In the genomic region with DNA sequence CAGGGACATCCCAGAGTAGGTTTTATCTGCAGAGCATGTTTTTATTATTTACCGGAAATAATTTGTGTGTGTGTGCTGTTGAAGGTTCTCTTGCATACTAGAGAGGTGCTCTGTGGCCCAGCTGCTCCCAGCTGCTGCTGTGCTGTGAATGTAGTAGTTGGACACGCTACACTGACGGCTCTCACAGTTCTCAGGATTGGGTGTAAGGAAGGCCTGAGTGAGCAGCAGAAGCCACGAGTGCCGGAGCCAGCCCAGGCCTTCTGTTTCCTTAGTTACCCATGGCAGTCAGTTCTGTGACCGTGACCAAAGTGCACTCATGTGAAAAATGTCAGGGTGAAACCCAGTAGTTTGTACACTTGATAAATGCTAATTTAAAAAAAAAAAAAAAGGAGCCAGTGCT, we compare ENCODE assay signal across 10 mouse cellular contexts. TPM values are rescaled to one million over a fixed set of nuclear protein-coding genes. Genes with fewer than 3 reads are reported as not detected.
DNase-seq lines count a peak whose midpoint lies in the region; ATAC-seq and TF ChIP-seq lines count a peak whose summit lies in the region.
"Had no signal": no experiment of that assay in that cellular context is flagged by ENCODE, and none has a peak within 500 bp of the region (broad histone marks: within the 10 kb centered on the region; RNA-seq: fewer than 3 reads in every experiment).

No protein-coding gene starts in this region.

- H3K4me3 ChIP-seq in heart, adult 2 months, result no peak overlapping the region
- no peak overlapping the region for H3K4me3 ChIP-seq in heart, embryonic 12.5 days
- H3K4me3 ChIP-seq in G1E (ENCODE audit: low read depth, low read length), result no peak overlapping the region
- H3K4me3 ChIP-seq in kidney, embryonic 16.5 days (ENCODE audit: low read length), result no peak overlapping the region
- H3K4me3 ChIP-seq in forebrain, embryonic 14.5 days (ENCODE audit: low read depth, low read length), result no peak overlapping the region

- 72% methylated on average over 6 of the region's 6 CpGs for WGBS in heart, adult 2 months
- WGBS in heart, embryonic 12.5 days, result 82% methylated on average over 6 of the region's 6 CpGs
- WGBS in kidney, embryonic 16.5 days, result 47% methylated on average over 6 of the region's 6 CpGs
- 79% methylated on average over 6 of the region's 6 CpGs for WGBS in forebrain, embryonic 14.5 days

- H3K27me3 ChIP-seq in heart, adult 2 months (ENCODE audit: control insufficient read depth, insufficient read depth, low read length), result no peaks in the 10 kb centered on the region
- H3K27me3 ChIP-seq in heart, embryonic 12.5 days (replicated peaks), result no peaks in the 10 kb centered on the region
- no peaks in the 10 kb centered on the region for H3K27me3 ChIP-seq in G1E (ENCODE audit: insufficient read depth, low read length)
- no peaks in the 10 kb centered on the region for H3K27me3 ChIP-seq in kidney, embryonic 16.5 days (ENCODE audit: insufficient read depth, low read length)
- no peaks in the 10 kb centered on the region for H3K27me3 ChIP-seq in forebrain, embryonic 14.5 days (replicated peaks; ENCODE audit: control insufficient read depth, insufficient read depth, low read length)

- TF ChIP-seq EP300 in heart, adult 2 months (IDR thresholded peaks at IDR 0.05; ENCODE audit: insufficient read depth, low read depth, low read length), result 0 out of 2 replicates have a peak, but pooled peaks have one; percentile 36

- no peak for TF ChIP-seq POLR2A in heart, adult 2 months (IDR thresholded peaks at IDR 0.05; ENCODE audit: insufficient read depth, low read depth, low read length)

- no peaks in the 10 kb centered on the region for H3K4me1 ChIP-seq in heart, adult 2 months (ENCODE audit: control insufficient read depth, insufficient read depth, low read length)
- H3K4me1 ChIP-seq in heart, embryonic 12.5 days (replicated peaks), result peaks cover 33% of the 10 kb centered on the region
- H3K4me1 ChIP-seq in G1E (ENCODE audit: insufficient read depth, low read depth, low read length), result peaks cover 57% of the 10 kb centered on the region
- H3K4me1 ChIP-seq in kidney, embryonic 16.5 days (ENCODE audit: insufficient read depth, low read length), result peaks cover 32% of the 10 kb centered on the region
- H3K4me1 ChIP-seq in forebrain, embryonic 14.5 days (ENCODE audit: control insufficient read depth, insufficient read depth, low read length), result 0 out of 2 replicates have a peak, but pooled peaks cover 3% of the 10 kb centered on the region

- no peak for TF ChIP-seq CTCF in heart, adult 2 months (IDR thresholded peaks at IDR 0.05)
- TF ChIP-seq CTCF in G1E (IDR thresholded peaks at IDR 0.05; ENCODE audit: low read depth, low read length), result no peak

- intact Hi-C loops in heart, adult 2 months (cut with DNase I), result no loop called here
- intact Hi-C loops in heart, postnatal 14 days (cut with DNase I), result no loop called here

- no peak for ATAC-seq in heart, embryonic 12.5 days (ENCODE audit: insufficient number of reproducible peaks, low FRiP score)
- ATAC-seq in G1E (ENCODE audit: extremely low read depth, insufficient number of reproducible peaks, low FRiP score, poor library complexity, severe bottlenecking), result peak; percentile 35; the same call in 1 of the 2 replicates
- peak; percentile 91 for ATAC-seq in kidney, embryonic 16.5 days (ENCODE audit: low FRiP score, low TSS enrichment)
- no peak for ATAC-seq in erythroid progenitor cell, adult 5-6 weeks (replicated peaks; ENCODE audit: low FRiP score, poor library complexity, severe bottlenecking)
- ATAC-seq in forebrain, embryonic 14.5 days, result no peak

- H3K9ac ChIP-seq in heart, adult 2 months (ENCODE audit: low read depth, low read length), result no peak overlapping the region
- no peak overlapping the region for H3K9ac ChIP-seq in heart, embryonic 12.5 days
- H3K9ac ChIP-seq in kidney, embryonic 16.5 days (replicated peaks; ENCODE audit: low read length), result no peak overlapping the region
- H3K9ac ChIP-seq in forebrain, embryonic 14.5 days (ENCODE audit: low read length), result no peak overlapping the region

- no peak overlapping the region for H3K4me2 ChIP-seq in heart, embryonic 12.5 days
- no peak overlapping the region for H3K4me2 ChIP-seq in kidney, embryonic 16.5 days (replicated peaks; ENCODE audit: low read depth, low read length)
- H3K4me2 ChIP-seq in forebrain, embryonic 14.5 days (ENCODE audit: low read length), result no peak overlapping the region

- no peaks in the 10 kb centered on the region for H3K36me3 ChIP-seq in heart, adult 2 months (ENCODE audit: control insufficient read depth, insufficient read depth, low read length)
- peaks cover 46% of the 10 kb centered on the region for H3K36me3 ChIP-seq in heart, embryonic 12.5 days
- peaks cover 84% of the 10 kb centered on the region for H3K36me3 ChIP-seq in G1E (replicated peaks)
- peaks cover 25% of the 10 kb centered on the region for H3K36me3 ChIP-seq in kidney, embryonic 16.5 days (ENCODE audit: insufficient read depth, low read length)
- H3K36me3 ChIP-seq in forebrain, embryonic 14.5 days (ENCODE audit: control insufficient read depth, insufficient read depth, low read length), result peaks cover 40% of the 10 kb centered on the region

- no peaks in the 10 kb centered on the region for H3K9me3 ChIP-seq in heart, embryonic 12.5 days (replicated peaks)
- no peaks in the 10 kb centered on the region for H3K9me3 ChIP-seq in G1E (replicated peaks)
- H3K9me3 ChIP-seq in kidney, embryonic 16.5 days (ENCODE audit: low read length), result no peaks in the 10 kb centered on the region
- H3K9me3 ChIP-seq in forebrain, embryonic 14.5 days (replicated peaks; ENCODE audit: control insufficient read depth, low read length), result no peaks in the 10 kb centered on the region

- H3K79me2 ChIP-seq in heart, adult 2 months (replicated peaks; ENCODE audit: control insufficient read depth, insufficient read depth, low read length), result no peaks in the 10 kb centered on the region

- peak; percentile 62 to 71 for DNase-seq in heart, adult 2 months
- peak; percentile 15 for DNase-seq in G1E (ENCODE audit: low spot score)
- peak; percentile 60 to 63 for DNase-seq in heart, postnatal 14 days
- no peak for DNase-seq in right cerebral cortex, adult 2 months (ENCODE audit: low spot score in 2 of 2)
- no peak for DNase-seq in forebrain, embryonic 14.5 days (ENCODE audit: low spot score)
- DNase-seq: right cerebral cortex, adult 18-20 months; thymus, postnatal 25 days had no signal

- H3K27ac ChIP-seq in heart, adult 2 months, result no peak overlapping the region
- no peak overlapping the region for H3K27ac ChIP-seq in heart, embryonic 12.5 days (ENCODE audit: poor library complexity, severe bottlenecking)
- peak overlapping the region; percentile 65 for H3K27ac ChIP-seq in kidney, embryonic 16.5 days (ENCODE audit: low read length)
- H3K27ac ChIP-seq in forebrain, embryonic 14.5 days (ENCODE audit: low read depth, low read length), result no peak overlapping the region

RNA-seq across cellular contexts. Expression of a gene that starts 25.2 kb away (rescaled TPM):
- 10 to 100 TPM; 39.7 to 43.7 TPM for total RNA-seq in heart, adult 2 months (2021)
- 24.8 and 29.1 TPM in 2 replicates for polyA plus RNA-seq in heart, adult 2 months (2012; rRNA removed)
- 32.7 and 37.2 TPM in 2 replicates for polyA plus RNA-seq in heart, embryonic 12.5 days (2016; fragmentation: Nextera tagmentation; extraction: Ambion mirVana)
- total RNA-seq in G1E (2014; fragmentation: Nextera tagmentation), result 77.8 and 97.9 TPM in 2 replicates
- total RNA-seq in G1E (2017), result 24.7 and 25.5 TPM in 2 replicates
- polyA plus RNA-seq in G1E (2012), result 72.3 and 85.9 TPM in 2 replicates
- 10 to 100 TPM; 58.6 to 59.5 TPM for total RNA-seq in heart, postnatal 14 days (2021)
- 32.9 and 39.3 TPM in 2 replicates for polyA plus RNA-seq in kidney, embryonic 16.5 days (2015; fragmentation: Nextera tagmentation; extraction: Ambion mirVana)
- total RNA-seq in erythroid progenitor cell, adult 5-6 weeks (2015; ENCODE audit: low replicate concordance), result 23.1 and 29.8 TPM in 2 replicates
- total RNA-seq in erythroid progenitor cell, adult 5-6 weeks (2017; ENCODE audit: low replicate concordance), result 11.7 and 12.1 TPM in 2 replicates
- polyA plus RNA-seq in forebrain, embryonic 14.5 days (2014; fragmentation: Nextera tagmentation; extraction: Ambion mirVana), result 31.6 and 42.2 TPM in 2 replicates

Comparison
In these comparisons a context has a peak if more than half of its experiments do, and no peak if none do; other contexts are left out.
1. DNase-seq: peak in heart, adult 2 months (2 of 2), G1E (single experiment) and heart, postnatal 14 days (2 of 2); none in right cerebral cortex, adult 2 months (0 of 2) and forebrain, embryonic 14.5 days (single experiment).
2. ATAC-seq: peak in G1E (single experiment) and kidney, embryonic 16.5 days (single experiment); none in heart, embryonic 12.5 days (single experiment), erythroid progenitor cell, adult 5-6 weeks (single experiment) and forebrain, embryonic 14.5 days (single experiment).